Mouse (Mus musculus): ENCODE data around the gene Tulp4. TPM values are rescaled to one million over a fixed set of nuclear protein-coding genes. Genes with fewer than 3 reads are reported as not detected.
A peak's percentile ranks its signal among the peaks of the same experiment; 100 is the strongest.

The Tulp4 gene
- total RNA-seq, 2 experiments from 2014 or later = 105 to 115 TPM

DNA sequence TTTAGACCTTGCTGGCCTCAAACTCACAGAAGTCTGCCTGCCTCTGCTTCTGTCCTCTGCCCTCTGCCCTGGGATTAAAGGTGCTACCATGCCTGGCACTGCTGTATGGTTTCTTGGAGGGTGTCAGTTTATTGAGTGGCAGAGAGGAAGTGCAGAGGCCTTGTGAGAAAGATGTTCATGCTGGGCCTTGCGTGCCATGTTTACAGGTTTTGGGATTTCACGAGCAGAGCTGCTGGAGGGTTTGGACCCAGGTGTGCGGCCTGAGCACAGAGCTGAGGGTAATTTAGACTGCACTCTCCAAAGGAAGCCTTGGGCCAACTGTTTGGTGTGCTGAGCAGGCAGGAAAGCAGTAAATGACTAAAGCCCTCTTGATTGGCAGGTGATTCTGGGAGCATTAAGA lies 11.7 kb downstream of the Tulp4 start:
- intact Hi-C loops (cut with DNase I) = no loop called here
- DNase-seq = no peak

DNA sequence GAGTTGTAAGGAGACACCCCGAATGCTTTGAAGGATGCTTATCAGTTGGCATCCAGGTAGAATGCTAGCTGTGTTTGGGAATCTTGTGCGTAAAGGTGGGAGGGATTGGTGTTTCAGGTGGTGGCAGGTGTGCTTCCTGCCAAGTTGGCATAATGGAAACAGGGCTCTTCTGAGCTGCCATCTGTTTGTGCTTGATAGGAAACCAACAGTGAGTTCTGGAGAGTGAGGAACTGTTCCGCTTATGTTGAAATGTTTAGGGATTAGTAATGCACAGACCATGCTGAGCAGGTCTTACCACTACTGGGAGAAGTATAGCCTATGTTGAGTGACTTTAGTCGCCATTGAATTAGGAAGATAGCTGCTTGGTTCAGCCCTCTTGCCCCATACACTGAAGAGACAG lies 12.6 kb downstream of the Tulp4 start:
- intact Hi-C loops (cut with DNase I) = no loop called here
- DNase-seq = no peak

DNA sequence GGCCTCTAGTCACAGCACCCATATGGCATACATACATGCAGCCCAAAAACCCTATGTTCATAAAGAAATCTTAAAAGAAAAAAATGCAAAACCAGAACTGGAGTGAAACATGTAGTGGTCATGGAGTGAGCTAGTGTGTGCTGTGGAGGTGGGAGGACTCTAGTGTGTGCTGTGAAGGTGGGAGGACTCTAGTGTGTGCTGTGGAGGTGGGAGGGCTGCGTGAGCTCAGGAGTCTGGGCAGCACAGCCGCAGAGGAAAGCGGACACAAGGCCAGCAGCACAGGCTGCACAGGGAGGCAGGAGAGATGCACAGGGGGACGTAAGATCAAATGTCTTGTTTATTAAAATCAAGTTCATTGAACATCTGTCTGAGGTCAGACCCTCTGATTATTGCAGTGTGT lies 17.5 kb downstream of the Tulp4 start:
- intact Hi-C loops (cut with DNase I) = no loop called here
- no peak for DNase-seq

DNA sequence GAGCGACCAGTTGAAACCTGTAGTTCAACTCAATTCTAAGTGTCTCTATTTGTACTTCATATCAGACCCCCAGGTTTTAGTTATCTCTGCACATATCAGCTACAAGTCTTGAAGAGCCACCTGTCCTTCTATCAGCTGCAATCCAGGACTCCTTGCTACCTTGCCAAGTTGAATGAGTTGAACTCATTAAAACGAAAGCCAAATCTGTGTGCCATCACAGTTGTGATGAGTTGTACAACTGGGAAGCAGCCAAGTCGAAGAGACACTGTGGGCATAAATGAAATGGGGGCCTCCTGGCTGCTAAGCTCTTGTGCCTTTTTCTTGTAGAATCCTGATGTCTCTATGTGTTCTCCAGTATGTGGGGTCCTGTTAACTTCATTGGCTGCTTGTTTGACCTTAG lies 19.2 kb downstream of the Tulp4 start:
- no peak for DNase-seq
- intact Hi-C loops (cut with DNase I) = no loop called here

DNA sequence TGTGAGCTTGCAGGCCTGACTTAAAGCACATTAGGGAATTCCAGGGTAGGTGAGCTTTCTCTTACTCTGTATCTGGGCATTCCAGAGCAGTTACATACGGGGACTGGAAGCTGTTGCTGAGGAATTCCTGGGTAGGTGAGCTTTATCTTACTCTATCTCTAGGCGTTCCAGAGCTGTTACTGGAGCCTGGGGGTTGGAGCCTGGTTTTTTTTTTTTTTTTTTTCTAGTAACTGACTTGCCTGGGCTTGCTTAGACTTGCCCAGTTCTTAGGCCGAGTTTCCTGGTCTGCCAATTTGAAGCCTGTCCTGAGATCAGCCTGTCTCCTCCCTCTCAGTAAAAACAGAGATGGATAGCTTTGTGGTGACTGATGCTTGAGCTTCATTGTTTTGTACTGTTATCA lies 21.8 kb downstream of the Tulp4 start:
- no peak for DNase-seq
- intact Hi-C loops (cut with DNase I) = no loop called here

DNA sequence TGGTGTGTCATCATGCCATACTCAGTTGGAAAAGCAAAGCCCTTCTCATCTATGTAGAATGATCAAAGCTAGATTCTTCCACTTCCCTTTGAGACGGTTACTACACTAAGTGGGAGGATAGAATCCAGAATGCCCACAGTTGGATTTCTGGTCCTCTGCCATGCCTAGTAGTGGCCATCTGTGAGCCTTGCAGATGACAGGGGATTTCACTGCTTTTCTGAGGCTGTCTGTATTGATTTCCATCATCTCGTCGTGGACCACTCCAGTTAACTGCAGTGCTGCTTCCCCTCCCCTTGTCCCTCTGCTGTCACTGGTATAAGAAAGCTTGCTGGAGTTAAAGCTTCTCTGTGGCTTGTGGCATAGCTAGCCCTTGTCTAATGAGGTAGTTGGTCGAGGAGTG lies 23.1 kb downstream of the Tulp4 start:
- intact Hi-C loops (cut with DNase I) = no loop called here
- DNase-seq = no peak

DNA sequence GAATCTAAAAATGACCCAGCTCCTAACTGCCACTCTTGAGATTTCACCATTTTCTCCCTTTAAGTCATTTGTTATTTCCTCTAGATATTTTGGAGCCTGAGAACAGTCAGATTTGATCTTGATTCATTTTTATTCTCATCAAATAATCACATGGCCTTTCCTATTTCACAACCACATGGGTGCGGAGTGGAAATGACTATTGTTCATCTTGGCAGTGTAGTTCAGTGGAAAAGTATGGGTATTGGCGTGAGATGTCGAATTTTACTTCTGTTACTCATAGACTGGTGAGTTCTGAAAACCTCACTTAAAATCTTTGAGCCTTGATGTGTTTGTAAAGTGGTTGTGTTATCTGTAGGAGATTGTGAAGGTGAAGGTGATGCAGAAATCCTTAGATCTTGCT lies 24.8 kb downstream of the Tulp4 start:
- intact Hi-C loops (cut with DNase I) = no loop called here
- DNase-seq = no peak

DNA sequence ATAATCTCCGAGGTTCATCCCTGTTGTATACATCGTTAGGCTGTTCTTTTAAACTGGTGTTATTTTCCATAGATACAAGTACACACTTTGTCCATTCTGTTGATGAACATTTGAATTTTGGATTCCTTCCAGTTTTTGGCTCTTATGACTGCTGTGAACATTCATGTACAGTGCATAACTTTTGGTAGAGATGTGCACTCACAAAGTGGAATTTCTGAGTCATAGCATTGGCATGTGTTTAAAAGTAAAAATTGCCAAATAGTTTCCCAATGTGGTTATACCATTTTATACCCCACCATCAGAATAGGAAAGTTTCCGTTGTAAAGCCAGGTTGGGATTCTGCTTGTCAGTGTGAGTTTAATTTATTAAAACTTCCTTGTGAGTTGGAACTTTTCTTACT lies 34.6 kb downstream of the Tulp4 start:
- intact Hi-C loops (cut with DNase I) = no loop called here
- no peak for DNase-seq

DNA sequence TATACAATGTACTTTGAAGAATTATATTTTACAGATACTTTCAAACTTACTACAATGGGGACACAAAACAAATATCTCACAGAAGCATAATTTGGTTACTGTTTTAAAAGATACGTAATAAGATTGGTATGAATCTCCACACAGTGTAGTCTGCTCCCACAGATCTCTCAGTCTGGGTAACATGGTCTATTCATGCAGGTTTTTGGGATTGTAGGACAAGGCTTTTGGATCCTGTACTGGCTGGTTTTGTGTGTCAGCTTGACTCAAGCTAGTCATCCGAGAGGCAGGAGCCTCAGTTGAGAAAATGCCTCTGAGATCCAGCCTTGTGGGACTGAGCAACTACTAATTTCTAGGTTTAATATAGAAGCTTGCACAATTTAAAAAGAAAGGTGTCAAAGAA lies 35.1 kb downstream of the Tulp4 start:
- no peak for DNase-seq
- intact Hi-C loops (cut with DNase I) = no loop called here

DNA sequence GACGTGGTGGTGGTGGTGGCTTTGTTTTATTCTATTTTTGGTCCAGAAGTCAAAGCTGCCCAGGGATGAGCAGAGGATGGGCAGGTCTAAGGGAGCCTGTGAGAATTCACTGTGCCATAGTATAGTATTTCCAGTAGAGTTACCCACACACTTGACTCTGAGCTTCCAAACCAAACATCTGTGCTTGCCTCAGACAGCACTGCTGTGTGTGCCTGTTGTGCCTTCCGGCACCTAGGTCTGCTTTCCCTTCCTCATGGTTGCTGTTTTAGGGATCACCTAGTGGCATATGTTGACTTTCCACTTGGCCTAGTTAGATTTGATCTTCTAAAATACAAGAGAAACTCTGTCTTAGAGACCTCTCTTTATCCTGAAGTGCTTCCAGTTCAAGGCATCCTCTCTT lies 39.0 kb downstream of the Tulp4 start:
- DNase-seq = no peak
- intact Hi-C loops (cut with DNase I) = no loop called here

DNA sequence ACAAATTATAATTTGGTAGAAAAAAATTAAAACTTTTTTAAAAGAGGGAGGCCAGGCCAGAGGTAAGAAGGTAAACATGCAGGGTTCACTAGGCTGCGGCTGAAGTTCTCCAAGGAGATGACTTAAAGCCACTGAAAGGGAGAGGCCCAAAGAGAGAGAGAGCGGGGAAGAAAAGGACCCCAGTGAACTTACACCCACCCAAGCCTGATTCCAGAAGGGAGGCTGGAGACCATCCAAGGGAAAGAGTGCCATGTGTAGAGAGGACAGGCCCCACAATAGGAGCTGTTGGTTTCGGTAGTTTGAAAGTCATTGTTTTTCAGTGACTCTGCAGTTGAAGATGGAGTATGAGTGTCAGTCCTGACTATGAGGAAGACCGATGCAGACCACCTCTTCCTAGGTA lies 46.7 kb downstream of the Tulp4 start:
- no peak for DNase-seq
- intact Hi-C loops (cut with DNase I) = no loop called here

DNA sequence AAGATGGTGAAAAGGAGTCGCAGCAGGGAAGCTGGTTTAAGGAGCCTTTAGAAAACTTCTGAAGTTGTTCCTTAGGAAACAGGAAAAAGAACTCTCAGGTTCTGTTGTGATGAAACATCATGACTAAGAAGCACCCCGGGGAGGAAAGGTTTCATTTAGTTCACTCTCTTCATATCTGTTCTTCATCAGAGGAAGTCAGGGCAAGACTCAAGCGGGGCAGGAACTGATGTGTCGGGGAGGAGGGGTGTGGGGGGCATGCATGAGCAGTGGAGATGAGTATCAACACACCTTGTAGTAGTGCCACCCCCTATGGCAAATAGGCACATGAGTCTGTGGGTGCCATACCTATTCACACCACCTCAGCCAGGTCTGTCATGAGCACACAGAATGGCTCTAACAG lies 47.3 kb downstream of the Tulp4 start:
- intact Hi-C loops (cut with DNase I) = no loop called here
- DNase-seq = no peak

DNA sequence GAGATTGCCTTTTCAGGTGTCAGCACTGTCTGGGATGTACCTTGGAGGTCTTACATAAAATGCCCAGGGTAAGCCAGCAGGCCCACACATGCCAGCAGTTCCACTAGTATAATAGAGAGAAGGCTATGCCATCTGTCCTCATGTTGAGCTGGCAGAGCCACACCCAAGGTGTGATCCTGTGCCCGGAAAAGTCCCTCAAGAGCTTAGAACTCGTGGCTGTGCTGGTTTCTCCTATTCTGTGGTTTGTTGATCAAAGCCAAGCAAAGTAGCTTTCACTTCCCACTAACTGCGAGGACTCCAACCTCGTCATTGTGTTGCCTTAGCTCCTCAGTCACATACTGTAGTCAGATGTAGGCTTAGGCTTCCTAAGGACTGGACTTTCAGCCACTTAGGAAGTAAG lies 48.1 kb downstream of the Tulp4 start:
- intact Hi-C loops (cut with DNase I) = no loop called here
- no peak for DNase-seq

DNA sequence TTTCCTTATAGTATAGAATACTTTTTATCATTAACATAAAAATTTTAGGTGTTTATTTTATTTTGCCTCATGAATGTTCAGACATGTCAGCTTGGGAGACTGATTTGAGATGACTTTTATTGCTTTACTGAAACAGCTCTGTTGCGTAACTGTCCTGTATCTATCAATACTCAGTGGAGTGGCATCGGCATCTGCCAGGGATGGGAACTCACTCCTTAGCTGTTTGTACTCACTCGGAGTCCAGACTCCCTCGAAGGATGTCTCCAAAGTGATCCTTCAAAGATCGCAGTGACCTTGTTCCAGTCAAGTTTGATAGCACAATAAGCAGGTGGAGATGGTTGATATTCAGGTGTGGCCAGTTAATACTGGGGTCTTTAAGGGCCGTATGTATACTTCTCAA lies 54.3 kb downstream of the Tulp4 start:
- DNase-seq = no peak
- intact Hi-C loops (cut with DNase I) = no loop called here

DNA sequence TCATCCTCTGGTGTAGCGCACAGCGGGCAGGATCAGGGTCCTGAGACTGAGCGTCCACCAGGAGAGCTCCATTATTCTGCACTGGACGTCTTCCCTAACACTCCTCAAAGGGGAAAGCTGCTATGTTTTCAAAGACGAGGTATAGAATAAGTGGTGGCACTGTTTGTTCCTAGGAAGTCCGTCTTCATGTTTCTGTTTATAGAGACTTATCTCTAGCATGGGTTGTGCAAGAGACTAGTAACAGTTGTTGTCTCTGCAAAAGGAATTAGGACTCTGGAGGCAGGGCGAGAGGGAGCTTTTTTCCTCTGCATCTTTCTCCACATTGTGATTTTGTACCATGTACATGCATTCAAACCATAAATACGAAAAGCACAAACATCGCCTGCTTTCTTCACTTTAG lies 55.7 kb downstream of the Tulp4 start:
- intact Hi-C loops (cut with DNase I) = no loop called here
- DNase-seq = no peak

DNA sequence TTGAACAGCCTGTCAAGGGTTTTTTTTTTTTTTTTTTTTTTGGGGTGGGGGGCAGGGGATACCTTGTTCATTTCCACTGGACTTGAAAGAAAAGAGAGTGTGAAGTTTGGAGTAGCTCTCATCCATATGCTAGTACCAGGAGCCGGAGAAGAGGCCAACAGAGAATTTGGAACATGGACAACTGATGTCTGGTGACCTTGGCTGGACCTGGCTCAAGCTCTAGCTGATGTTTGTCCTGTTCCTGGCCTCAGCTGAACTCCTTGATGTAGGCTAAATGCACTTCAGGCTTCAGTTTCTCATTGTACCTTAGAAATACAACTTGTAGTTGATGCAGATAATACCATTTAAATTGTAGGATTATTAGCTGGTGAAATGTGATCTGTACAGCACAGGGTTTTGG lies 56.5 kb downstream of the Tulp4 start:
- intact Hi-C loops (cut with DNase I) = no loop called here
- DNase-seq = peak; percentile 27 to 28

DNA sequence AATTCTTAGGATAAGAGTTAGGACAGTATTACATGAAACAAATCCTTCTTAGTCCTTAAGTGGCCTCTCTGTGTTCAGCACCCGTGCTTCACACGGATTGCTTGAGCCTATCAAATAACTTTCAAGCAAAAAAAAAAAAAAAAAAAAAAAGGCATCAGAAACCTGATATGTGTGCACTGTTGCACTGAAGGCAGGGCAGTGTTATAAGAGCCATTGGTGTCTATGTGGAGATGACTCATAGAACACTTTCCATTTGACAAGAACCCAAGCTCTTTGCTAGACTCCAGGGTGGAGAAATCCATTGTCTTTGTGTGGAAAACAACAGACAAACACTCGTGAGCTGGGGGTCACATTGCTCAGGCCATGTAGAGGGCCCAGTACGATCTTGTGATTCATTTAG lies 58.7 kb downstream of the Tulp4 start:
- intact Hi-C loops (cut with DNase I) = no loop called here

DNA sequence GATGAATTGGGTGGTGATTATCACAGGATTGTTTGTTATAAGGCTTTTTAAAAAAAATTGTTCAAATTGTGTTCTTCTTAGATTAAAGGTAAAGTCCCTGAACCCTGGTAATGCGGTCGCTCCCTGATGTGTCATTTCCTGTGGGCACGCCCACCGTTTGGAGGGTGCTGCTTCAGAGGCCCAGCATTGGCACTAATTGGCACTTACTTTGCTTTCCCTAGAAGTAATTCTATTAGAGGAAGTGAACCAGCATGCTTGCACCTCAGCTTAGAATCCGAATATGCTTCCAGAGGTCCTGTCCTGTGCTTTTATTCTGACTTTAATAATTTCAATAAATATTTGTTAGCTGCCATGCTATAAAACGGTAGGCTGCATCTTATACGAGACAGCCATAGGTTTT lies 66.2 kb downstream of the Tulp4 start:
- DNase-seq = no peak
- intact Hi-C loops (cut with DNase I) = loop anchor here (2.0 kb wide), 1 partner anchor 66 kb away; the partner anchor contains the start of gene Tulp4

More for the DNA sequence above, 58.7 kb downstream of the Tulp4 start:
- no peak for DNase-seq

DNA sequence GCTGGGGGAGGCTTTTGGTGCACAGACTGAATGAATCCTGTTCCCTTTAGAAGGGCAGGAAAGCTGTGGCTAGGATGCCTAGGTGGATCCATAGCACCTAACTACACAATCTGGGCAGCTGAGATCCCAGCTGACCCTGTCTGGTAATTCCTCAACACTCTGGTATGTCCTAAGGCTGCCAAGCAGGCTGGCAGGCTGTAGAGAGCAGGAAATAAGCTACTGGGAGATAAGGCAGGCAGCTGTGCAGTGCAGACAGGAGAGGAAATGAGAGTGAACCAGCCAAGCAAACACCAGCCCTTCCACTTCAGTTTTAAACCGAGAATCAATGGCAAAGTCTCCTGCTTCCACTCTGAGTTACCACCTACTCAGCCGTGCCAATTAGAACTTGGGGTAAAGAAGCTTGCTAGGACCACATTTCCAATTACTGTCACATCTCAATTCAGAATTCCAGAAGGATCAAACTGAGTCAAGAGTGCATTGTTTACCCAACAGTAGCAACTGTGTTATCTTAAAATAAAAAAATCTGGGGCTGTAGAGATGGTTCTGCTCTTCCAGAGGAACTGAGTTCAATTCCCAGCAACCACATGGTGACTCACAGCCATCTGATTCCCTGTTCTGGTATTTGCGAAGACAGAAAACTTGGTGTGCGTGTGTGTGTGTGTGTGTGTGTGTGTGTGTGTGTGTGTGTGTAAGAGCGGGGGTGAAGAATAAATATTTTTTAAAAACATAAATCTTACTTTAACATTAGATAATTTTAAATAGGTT lies 66.9 kb downstream of the Tulp4 start:
- peak; percentile 56 to 60 for DNase-seq
- intact Hi-C loops (cut with DNase I) = loop anchor here (1.0 to 2.0 kb wide), 2 partner anchors 43 to 66 kb away; partner anchors contain the start of gene Tulp4

DNA sequence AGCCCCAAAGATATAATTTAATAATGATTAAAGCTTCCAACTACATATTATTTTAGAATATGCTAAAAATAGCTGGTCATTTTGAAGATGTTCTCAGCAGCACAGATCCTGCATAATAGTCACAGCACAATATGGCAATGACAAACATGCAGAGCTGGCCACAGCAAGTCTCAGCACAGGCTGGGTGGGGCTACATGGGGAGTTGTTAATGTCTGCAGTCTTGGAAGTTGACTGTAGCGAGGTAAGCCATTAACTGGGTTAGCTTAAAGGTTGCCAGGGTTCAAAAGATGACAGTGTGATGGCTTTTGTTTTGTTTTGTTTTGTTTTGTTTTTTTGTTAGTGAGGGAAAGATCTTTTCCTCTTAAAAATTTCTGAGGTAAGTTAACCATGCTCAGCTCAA lies 68.3 kb downstream of the Tulp4 start:
- DNase-seq = no peak
- intact Hi-C loops (cut with DNase I) = no loop called here

DNA sequence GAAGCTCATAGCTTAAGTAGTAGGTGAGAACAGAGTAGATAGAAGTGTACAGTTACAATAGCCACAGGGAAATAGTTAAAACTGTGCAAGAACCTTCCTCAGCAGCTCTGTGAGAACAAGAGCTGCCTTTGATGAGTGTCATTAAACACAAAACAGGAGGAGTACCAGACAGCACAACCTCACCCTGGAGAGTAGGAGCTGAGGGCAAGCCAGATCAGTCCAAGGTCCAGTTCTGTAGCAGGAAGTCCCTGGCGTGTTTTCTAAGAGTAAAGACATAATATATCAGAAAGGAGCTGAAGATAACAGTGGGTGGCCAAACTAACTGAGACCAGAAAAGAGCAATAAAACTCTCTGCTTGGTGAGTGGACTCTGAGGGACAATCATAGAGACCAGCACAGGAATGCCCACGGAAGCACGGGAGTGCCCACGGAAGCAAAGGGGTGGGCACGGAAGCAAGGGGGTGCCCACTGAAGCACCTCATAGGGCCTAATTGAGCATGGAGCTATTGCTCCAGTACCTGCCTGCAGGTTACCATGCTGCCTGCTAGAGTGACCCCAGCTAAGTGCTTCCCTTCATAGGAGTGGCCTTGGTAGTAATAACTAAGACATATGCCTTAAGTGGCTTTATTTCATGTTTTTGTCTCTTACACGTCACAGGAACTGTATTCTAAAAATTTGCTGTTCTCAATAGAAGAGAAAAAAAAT lies 72.5 kb downstream of the Tulp4 start:
- no peak for DNase-seq
- intact Hi-C loops (cut with DNase I) = no loop called here

DNA sequence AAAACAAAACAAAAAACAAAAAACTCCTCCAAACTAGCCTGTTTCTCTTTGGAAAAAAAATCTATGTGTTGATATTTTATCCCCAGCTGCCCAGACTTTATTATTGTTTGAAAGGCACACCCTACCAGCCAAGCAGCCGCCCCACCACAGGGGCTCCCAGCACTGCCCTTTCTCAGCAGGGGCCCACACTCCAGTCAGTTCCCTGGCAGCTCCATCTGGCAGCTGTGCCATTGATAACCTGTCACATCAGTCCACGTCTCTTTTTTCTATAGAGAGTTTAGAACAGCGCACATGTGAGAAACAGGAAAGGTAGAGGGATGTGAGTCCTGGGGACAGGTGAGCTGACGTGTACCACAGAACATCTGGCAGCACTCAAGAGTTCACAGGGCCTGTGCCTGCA lies 73.2 kb downstream of the Tulp4 start:
- intact Hi-C loops (cut with DNase I) = no loop called here

More for the DNA sequence above, 73.2 kb downstream of the Tulp4 start:
- no peak for DNase-seq

All from heart, postnatal 36 days (tissue).